Mouse (Mus musculus) G1E (cell line): ENCODE data around the gene Cnot6.

ENCODE experiments used
- CTCF ChIP-seq: IDR thresholded peaks from 2 replicates; pipeline ENCODE4 v1.5.1; 2012; ENCODE audit warnings: low read depth, low read length, inconsistent platforms, mixed read lengths
- GATA1 ChIP-seq: IDR thresholded peaks from 2 replicates; pipeline ENCODE4 v1.6.1; 2012; ENCODE audit warnings: borderline replicate concordance, low read length, inconsistent platforms, mixed read lengths
- GATA2 ChIP-seq: IDR thresholded peaks from 2 replicates; pipeline ENCODE4 v1.6.1; 2012; ENCODE audit warnings: low read depth, low read length, inconsistent platforms, borderline replicate concordance
- POLR2AphosphoS5 ChIP-seq: IDR thresholded peaks from 2 replicates; pipeline ENCODE4 v1.6.1; 2012; ENCODE audit warnings: low read depth, low read length, inconsistent platforms; ENCODE audit not compliant: insufficient replicate concordance
- TAL1 ChIP-seq: conservative IDR thresholded peaks from 2 replicates; pipeline ENCODE4 v1.6.1; 2012; ENCODE audit warnings: low read depth, low read length, inconsistent platforms, mixed read lengths

DNA sequence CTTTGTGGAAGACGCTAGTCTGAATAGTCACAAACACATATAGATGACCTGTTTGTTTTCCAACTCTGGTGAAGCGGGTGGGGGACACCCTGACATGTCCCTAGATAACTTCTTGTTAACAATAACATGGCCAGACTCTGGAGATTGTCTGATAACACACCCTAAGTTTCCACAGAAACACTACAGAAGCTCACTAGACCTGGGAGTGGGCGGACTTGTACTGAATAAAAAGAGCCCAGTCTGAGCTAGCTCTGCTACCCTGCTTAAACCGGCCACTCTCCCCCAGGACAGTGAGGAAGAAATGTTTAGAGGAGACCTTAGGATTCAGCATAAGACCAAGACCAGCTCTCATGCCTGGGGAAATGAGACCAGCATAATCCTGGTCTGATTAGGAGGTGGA is 47.1 kb downstream of the Cnot6 start:
- TF ChIP-seq CTCF (no peak), GATA1 (no peak), POLR2AphosphoS5 (no peak), TAL1 (no peak), GATA2 (no peak)
